Mouse (Mus musculus) forebrain, embryonic 15.5 days (tissue): ENCODE results near the gene Myh8. TPM values are rescaled to one million over a fixed set of nuclear protein-coding genes. Genes with fewer than 3 reads are reported as not detected.

Experiments used
- ATAC-seq: fragments of 200-750 bp; cut with Nextera tagmentation; replicated peaks from 2 replicates; pipeline ENCODE4 v1.8.0; 2017; ENCODE audit warnings: mild to moderate bottlenecking, moderate TSS enrichment, moderate library complexity
- H3K27ac ChIP-seq: fragments of 300-500 bp; sonication (generic); replicated peaks from 2 replicates; pipeline ENCODE4 v1.5.1; 2015; ENCODE audit warnings: mild to moderate bottlenecking, inconsistent platforms
- H3K27me3 ChIP-seq: fragments of 300-500 bp; sonication (generic); 2 replicates; pipeline ENCODE4 v1.6.1; 2015; ENCODE audit warnings: inconsistent platforms
- H3K36me3 ChIP-seq: fragments of 300-500 bp; sonication (generic); 2 replicates; pipeline ENCODE4 v1.6.1; 2015; ENCODE audit warnings: mild to moderate bottlenecking, inconsistent platforms
- H3K4me1 ChIP-seq: fragments of 300-500 bp; sonication (generic); 2 replicates; pipeline ENCODE4 v1.6.1; 2015; ENCODE audit warnings: inconsistent platforms
- H3K4me2 ChIP-seq: fragments of 300-500 bp; sonication (generic); replicated peaks from 2 replicates; pipeline ENCODE4 v1.6.1; 2015; ENCODE audit warnings: mild to moderate bottlenecking, inconsistent platforms
- H3K4me3 ChIP-seq: fragments of 300-500 bp; sonication (generic); 2 replicates; pipeline ENCODE4 v1.5.1; 2015; ENCODE audit warnings: mild to moderate bottlenecking, inconsistent platforms
- H3K9ac ChIP-seq: fragments of 300-500 bp; sonication (generic); replicated peaks from 2 replicates; pipeline ENCODE4 v1.6.1; 2015; ENCODE audit warnings: mild to moderate bottlenecking, inconsistent platforms
- H3K9me3 ChIP-seq: fragments of 300-500 bp; sonication (generic); 2 replicates; pipeline ENCODE4 v1.6.1; 2016; ENCODE audit warnings: inconsistent platforms
- WGBS: fragments of 180-500 bp; shearing (Covaris S2); methylation state at CpG from one replicate; pipeline ENCODE4 v1.1.7; 2015; ENCODE audit warnings: mixed read lengths; 5-methylcytosine and 5-hydroxymethylcytosine counted together
- polyA plus RNA-seq: library from polyadenylated mRNA; unstranded; fragments of >200 nt; fragmentation: Nextera tagmentation; extraction: Ambion mirVana; gene quantifications from 2 replicates; pipeline ENCODE4 v1.2.1, GENCODE M21; 2015

The Myh8 gene
- polyA plus RNA-seq, 1 experiment from 2014 or later, result 0.23 TPM

DNA sequence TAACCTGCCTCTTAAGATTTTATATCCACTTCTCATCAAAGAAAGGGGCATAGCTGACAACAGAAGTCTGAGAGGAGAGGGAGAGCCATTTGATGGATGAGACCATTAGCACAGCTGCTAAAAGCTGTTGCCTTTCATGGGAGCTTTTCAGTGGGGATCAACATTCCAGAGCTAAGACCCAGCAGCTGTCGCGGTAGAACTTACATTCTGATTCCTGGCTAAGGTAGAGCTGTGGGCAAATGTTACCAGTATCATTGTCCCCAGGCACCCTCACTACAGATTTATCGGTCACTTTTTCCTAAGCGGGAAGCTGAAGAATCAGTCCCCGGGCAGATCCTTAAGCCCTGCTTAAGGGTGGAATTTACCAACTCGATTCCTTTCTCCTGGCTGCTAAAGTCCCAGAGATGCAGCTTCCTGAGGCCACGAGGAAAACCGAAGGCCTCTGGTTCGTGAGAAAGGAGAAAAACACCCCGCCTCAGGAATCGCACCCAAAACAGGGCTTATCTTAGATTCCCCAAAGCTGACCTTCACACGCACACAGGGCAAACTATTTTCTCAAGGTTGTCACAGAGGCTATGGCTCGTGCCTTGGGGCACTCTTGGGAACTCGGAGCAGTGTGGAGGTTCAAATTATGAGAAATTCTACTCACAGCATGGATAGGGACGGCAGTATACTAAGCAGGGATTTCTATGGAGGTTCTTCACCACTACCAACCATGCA lies 37.0 kb downstream of the Myh8 start:
- Histone ChIP-seq H3K27me3 (no peaks in the 10 kb centered on the region), H3K9me3 (no peaks in the 10 kb centered on the region), H3K4me3 (no peak overlapping the region), H3K36me3 (no peaks in the 10 kb centered on the region), H3K4me1 (no peaks in the 10 kb centered on the region), H3K4me2 (no peak overlapping the region), H3K27ac (no peak overlapping the region), H3K9ac (no peak overlapping the region)
- no peak for ATAC-seq
- WGBS, result 57% methylated on average over 15 of the region's 15 CpGs

DNA sequence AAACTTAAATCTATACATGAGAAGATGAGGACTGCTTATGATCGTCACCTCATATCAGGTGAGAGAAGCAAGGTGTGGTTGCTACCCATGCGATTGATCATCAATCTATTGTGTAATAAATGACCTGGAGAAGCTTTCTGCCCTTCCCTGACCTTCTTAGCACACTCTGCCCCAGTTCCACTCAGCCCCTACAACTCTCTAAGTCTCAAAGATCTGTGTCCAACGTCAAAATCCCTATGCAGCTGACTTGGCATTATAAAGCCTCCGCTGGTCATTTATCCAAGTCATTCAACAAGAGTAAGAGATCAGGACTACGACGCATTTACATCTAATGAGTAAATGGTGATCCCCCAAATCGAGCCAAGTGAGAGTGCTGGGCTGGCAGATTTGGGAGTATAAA lies 44.4 kb downstream of the Myh8 start, which contains the start of gene Myh13:
Myh13 (plus strand) TSS at position 301 of the 400 bp plus-strand sequence.
- H3K4me1 ChIP-seq, result no peaks in the 10 kb centered on the region
- H3K36me3 ChIP-seq, result no peaks in the 10 kb centered on the region
- no peak within 1 kb of the TSS for H3K4me3 ChIP-seq
- H3K9ac ChIP-seq, result no peak within 1 kb of the TSS
- no peaks in the 10 kb centered on the region for H3K9me3 ChIP-seq
- H3K27ac ChIP-seq, result no peak within 1 kb of the TSS
- no peak for ATAC-seq
- H3K4me2 ChIP-seq, result no peak within 1 kb of the TSS
- no peaks in the 10 kb centered on the region for H3K27me3 ChIP-seq
- WGBS, result 86% methylated on average over 7 of the region's 7 CpGs

DNA sequence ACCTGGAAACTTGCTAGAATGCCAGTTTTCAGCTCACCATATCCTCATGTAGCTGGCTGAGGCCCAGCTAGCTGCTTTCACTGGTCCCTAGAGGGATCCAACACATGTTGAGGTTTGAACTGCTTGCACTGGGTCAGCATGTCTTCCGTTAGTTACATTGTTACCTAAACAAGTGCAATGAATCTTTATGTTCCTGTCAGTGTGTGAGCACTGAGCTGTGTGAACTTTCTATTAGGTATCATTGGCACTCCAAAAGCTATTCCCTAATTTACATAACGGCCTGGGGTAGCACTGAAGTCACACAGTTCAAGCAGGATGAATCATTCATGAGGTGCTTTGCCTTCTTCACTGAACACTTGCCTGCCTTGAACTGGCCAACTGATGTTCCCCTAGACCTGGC lies 49.6 kb downstream of the Myh8 start:
- Histone ChIP-seq H3K27ac (no peak overlapping the region), H3K27me3 (no peaks in the 10 kb centered on the region), H3K4me3 (no peak overlapping the region), H3K36me3 (no peaks in the 10 kb centered on the region), H3K4me2 (no peak overlapping the region), H3K9ac (no peak overlapping the region), H3K9me3 (no peaks in the 10 kb centered on the region), H3K4me1 (no peaks in the 10 kb centered on the region)
- ATAC-seq, result no peak
- 39% methylated on average over 2 of the region's 2 CpGs for WGBS

DNA sequence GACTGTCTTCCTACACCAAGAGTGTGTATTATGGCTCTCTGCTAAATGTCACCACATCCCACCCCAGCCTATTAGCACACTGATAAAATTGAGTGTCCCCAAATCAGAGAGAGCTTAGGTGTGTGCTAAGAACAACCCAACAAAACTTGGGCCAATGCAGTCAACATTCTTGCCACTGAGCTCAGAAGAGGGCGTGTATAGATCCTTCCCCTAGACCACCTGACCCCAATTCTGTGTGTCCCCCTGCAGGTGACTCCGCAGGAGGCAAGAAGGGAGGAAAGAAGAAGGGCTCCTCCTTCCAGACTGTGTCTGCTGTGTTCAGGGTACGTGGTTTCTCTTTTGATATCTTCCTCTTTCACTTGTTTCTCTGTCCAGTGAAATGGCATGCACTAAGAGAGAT lies 67.6 kb downstream of the Myh8 start:
- no peaks in the 10 kb centered on the region for H3K27me3 ChIP-seq
- no peak overlapping the region for H3K4me2 ChIP-seq
- no peaks in the 10 kb centered on the region for H3K9me3 ChIP-seq
- H3K9ac ChIP-seq, result no peak overlapping the region
- no peaks in the 10 kb centered on the region for H3K4me1 ChIP-seq
- no peak overlapping the region for H3K4me3 ChIP-seq
- no peaks in the 10 kb centered on the region for H3K36me3 ChIP-seq
- no peak overlapping the region for H3K27ac ChIP-seq
- 56% methylated on average over 3 of the region's 3 CpGs for WGBS
- no peak for ATAC-seq

DNA sequence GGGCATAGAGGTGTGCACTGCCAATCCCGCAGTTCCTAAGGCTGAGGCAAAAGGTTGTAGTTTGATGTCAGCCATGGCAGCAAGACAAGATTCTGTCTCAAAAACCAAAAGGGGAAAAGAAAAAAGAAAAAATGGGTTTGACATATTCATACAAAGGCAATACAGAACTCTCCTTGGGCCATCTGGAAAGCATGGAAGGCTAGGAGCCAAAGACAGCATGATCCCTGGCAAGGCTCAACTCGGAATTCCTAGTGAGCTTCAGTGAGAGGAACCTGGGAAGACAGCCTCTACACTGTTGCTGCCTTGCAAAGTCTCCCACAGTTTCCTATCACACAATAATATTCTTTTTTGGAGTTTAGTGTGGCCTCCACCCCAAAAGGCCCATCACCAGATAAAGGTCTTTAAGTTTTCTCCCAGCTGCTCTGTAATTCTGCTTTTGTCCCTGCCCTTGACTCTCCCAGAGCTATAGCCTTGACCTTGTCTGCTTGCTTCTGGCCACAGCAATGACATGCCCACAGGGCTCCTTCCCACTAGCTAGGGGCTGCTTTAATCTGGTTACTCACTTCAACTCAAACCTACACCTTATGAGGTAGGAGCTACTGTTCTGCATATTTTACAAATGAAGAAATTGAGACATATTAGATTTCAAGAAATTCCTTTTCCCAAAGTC lies 68.4 kb downstream of the Myh8 start:
- H3K9ac ChIP-seq, result no peak overlapping the region
- ATAC-seq, result no peak
- 66% methylated on average over 2 of the region's 2 CpGs for WGBS
- H3K4me1 ChIP-seq, result no peaks in the 10 kb centered on the region
- H3K27ac ChIP-seq, result no peak overlapping the region
- H3K4me3 ChIP-seq, result no peak overlapping the region
- H3K4me2 ChIP-seq, result no peak overlapping the region
- no peaks in the 10 kb centered on the region for H3K27me3 ChIP-seq
- H3K36me3 ChIP-seq, result no peaks in the 10 kb centered on the region
- no peaks in the 10 kb centered on the region for H3K9me3 ChIP-seq

DNA sequence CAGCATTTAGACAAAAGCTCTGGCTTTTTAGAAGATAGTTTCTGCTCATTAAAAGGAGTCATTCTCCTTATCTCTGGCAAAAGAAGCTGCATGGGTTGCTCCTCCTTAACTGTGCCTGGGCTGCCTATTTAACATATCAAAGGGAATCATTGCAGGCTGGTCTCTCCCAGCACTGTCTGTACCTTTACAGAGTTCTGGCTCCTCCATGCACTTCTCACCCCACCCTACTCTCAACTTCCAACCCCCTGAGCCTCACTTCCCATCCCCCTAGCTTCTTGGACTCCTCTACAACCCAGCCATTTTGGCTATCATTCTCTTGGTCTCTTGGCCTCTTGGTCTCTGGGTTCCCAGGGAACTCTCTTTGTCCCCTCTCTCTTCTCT lies 68.9 kb downstream of the Myh8 start:
- H3K4me3 ChIP-seq, result no peak overlapping the region
- no peaks in the 10 kb centered on the region for H3K27me3 ChIP-seq
- ATAC-seq, result no peak
- H3K4me1 ChIP-seq, result no peaks in the 10 kb centered on the region
- no peak overlapping the region for H3K4me2 ChIP-seq
- H3K36me3 ChIP-seq, result no peaks in the 10 kb centered on the region
- H3K9ac ChIP-seq, result no peak overlapping the region
- H3K9me3 ChIP-seq, result no peaks in the 10 kb centered on the region
- H3K27ac ChIP-seq, result no peak overlapping the region

DNA sequence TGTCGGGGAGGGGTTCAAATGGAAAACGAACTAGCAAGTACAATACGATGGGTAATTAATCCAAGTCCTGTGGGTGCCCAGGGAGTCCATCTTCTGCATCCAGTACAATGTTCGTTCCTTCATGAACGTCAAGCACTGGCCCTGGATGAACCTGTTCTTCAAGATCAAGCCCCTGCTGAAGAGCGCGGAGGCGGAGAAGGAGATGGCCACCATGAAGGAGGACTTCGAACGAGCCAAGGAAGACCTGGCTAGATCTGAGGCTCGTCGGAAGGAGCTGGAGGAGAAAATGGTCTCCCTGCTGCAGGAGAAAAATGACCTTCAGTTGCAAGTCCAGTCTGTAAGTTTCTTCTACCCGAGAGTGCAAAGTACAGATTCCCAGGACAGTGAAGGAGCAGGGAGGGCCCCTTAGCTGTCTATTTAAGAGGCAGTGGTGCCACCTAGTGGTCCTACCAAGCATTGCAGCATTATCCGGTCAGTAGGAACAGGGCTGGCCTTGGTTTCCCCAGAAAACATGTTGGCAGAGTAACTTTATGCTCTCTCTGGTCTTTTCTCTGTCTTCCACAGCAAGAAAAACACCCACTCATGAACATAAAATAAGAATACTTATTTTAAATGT lies 73.3 kb downstream of the Myh8 start:
- no peaks in the 10 kb centered on the region for H3K27me3 ChIP-seq
- 63% methylated on average over 14 of the region's 14 CpGs for WGBS
- ATAC-seq, result 0 out of 2 replicates have a peak, but pooled peaks have one; percentile 67
- H3K4me1 ChIP-seq, result no peaks in the 10 kb centered on the region
- no peaks in the 10 kb centered on the region for H3K9me3 ChIP-seq
- H3K4me3 ChIP-seq, result no peak overlapping the region
- H3K27ac ChIP-seq, result no peak overlapping the region
- H3K9ac ChIP-seq, result no peak overlapping the region
- H3K4me2 ChIP-seq, result no peak overlapping the region
- H3K36me3 ChIP-seq, result no peaks in the 10 kb centered on the region

DNA sequence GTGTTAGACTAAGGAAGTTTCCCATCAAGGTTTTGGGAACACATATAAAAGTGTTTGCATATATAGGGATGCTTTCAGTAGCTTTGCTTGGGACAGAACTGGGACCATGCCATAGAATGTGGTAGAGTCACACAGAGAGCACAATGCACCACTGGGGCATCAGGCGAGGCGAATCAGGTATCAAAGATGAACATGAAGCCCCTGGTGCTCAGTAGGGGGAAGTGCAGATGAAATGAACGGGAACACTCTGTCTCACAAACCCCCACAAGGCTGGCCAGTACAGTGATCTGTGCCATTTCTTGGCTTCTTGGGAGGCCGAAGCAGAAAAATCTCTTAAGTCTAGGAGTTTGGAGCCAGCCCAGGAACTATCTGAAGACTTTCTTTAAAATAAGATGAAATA lies 76.1 kb downstream of the Myh8 start:
- Histone ChIP-seq H3K4me3 (no peak overlapping the region), H3K27me3 (no peaks in the 10 kb centered on the region), H3K4me2 (no peak overlapping the region), H3K9ac (no peak overlapping the region), H3K4me1 (no peaks in the 10 kb centered on the region), H3K36me3 (no peaks in the 10 kb centered on the region), H3K9me3 (no peaks in the 10 kb centered on the region), H3K27ac (no peak overlapping the region)
- no peak for ATAC-seq
- 50% methylated on average over 4 of the region's 4 CpGs for WGBS

DNA sequence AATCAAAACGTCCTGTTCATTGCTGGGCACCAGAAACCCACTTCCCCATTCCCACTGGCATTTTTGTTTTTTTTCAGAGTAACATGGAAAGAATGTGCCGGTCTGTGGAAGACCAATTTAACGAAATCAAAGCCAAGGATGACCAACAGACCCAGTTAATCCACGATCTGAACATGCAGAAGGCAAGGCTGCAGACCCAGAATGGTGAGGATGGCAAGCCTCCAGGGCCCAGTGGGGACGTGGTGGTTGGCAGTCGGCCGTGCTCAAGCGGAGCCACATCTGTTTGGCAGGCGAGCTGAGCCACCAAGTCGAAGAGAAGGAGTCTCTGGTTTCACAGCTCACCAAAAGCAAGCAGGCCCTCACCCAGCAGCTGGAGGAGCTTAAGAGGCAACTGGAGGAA lies 81.1 kb downstream of the Myh8 start:
- Histone ChIP-seq H3K27me3 (no peaks in the 10 kb centered on the region), H3K27ac (no peak overlapping the region), H3K4me1 (no peaks in the 10 kb centered on the region), H3K4me2 (no peak overlapping the region), H3K9ac (no peak overlapping the region), H3K9me3 (no peaks in the 10 kb centered on the region), H3K36me3 (no peaks in the 10 kb centered on the region), H3K4me3 (no peak overlapping the region)
- WGBS, result 72% methylated on average over 10 of the region's 10 CpGs
- no peak for ATAC-seq

Other genes with a start within 250 kb of the Myh8 start
- 34.2 and 34.9 TPM in 2 replicates for gene Adprm, start 224.5 kb upstream of the Myh8 start, polyA plus RNA-seq
- gene Sco1, start 224.5 kb upstream of the Myh8 start, polyA plus RNA-seq, result 14.7 and 15.5 TPM in 2 replicates
- 0.08 and 0.48 TPM in 2 replicates for gene Myh3, start 198.8 kb upstream of the Myh8 start, polyA plus RNA-seq
- not detected in 2 replicates for gene Myh2, start 106.1 kb upstream of the Myh8 start, polyA plus RNA-seq
- 0.08 TPM in 2 replicates for gene Myh1, start 77.1 kb upstream of the Myh8 start, polyA plus RNA-seq
- 0.04 TPM in 1 of 2 replicates, not detected in the other for gene Myh4, start 39.1 kb upstream of the Myh8 start, polyA plus RNA-seq
- gene Myh13, start 44.5 kb downstream of the Myh8 start, polyA plus RNA-seq, result 0.04 and 0.14 TPM in 2 replicates
- gene Gas7, start 178.3 kb downstream of the Myh8 start, polyA plus RNA-seq, result 56.6 and 57.8 TPM in 2 replicates